Mouse (Mus musculus) CD4-positive helper T cell, adult 2 months (primary cell): ENCODE measurements at regions not wholly inside any gene's neighbourhood (a gene's known extent, or its start where the extent isn't known, plus 50 kb on each side); places are given as distances from the start of the nearest gene placed in this dataset.

ENCODE experiments used
- DNase-seq: peaks from one replicate; pipeline ENCODE4 v3.0.0-alpha.2; 2012; ENCODE audit warnings: low read depth, missing footprints, low spot score

GRCm38 (mm10) chr3:115462623-115463022, 252.2 kb downstream of the S1pr1 start:
- no peak for DNase-seq
